Mouse (Mus musculus) kidney, postnatal 36 days (tissue): ENCODE measurements at regions not wholly inside any gene's neighbourhood (a gene's known extent, or its start where the extent isn't known, plus 50 kb on each side); places are given as distances from the start of the nearest gene placed in this dataset.

Experiments used
- DNase-seq, 2 experiments: peaks; one replicate each; pipeline ENCODE4 v3.0.0; 2021 to 2022; ENCODE audit warnings: mixed read lengths in 2 of 2

GRCm38 (mm10) chr11:19145991-19146390 is 127.2 kb upstream of the Meis1 start:
- peak in 1 of 2 experiments; percentile 56 for DNase-seq

GRCm38 (mm10) chr11:19151026-19151425 is 132.2 kb upstream of the Meis1 start:
- DNase-seq, result no peak

- DNase-seq, result no peak
Observed at GRCm38 (mm10) chr11:19153714-19154113, 134.9 kb upstream of the Meis1 start.

GRCm38 (mm10) chr11:19154813-19155616 is 136.2 kb upstream of the Meis1 start:
- no peak for DNase-seq

GRCm38 (mm10) chr11:19155617-19155983 is 136.8 kb upstream of the Meis1 start:
- DNase-seq, result no peak

GRCm38 (mm10) chr11:19160227-19160626 is 141.4 kb upstream of the Meis1 start:
- DNase-seq, result no peak

- DNase-seq, result no peak
Observed at GRCm38 (mm10) chr11:19160669-19161068, 141.9 kb upstream of the Meis1 start.

GRCm38 (mm10) chr11:19170938-19171337 is 152.2 kb upstream of the Meis1 start:
- no peak for DNase-seq

GRCm38 (mm10) chr11:19174305-19175017 is 155.7 kb upstream of the Meis1 start:
- no peak for DNase-seq

GRCm38 (mm10) chr11:19179290-19179689 is 160.5 kb upstream of the Meis1 start:
- no peak for DNase-seq

- DNase-seq, result peak in 1 of 2 experiments; percentile 6
Observed at GRCm38 (mm10) chr11:19189778-19190177, 171.0 kb upstream of the Meis1 start.

GRCm38 (mm10) chr11:19194464-19194863 is 175.7 kb upstream of the Meis1 start:
- no peak for DNase-seq

GRCm38 (mm10) chr11:19197790-19198189 is 179.0 kb upstream of the Meis1 start:
- DNase-seq, result no peak

GRCm38 (mm10) chr11:19202602-19203517 is 184.1 kb upstream of the Meis1 start:
- no peak for DNase-seq

- no peak for DNase-seq
Observed at GRCm38 (mm10) chr11:19203518-19203900, 184.7 kb upstream of the Meis1 start.

GRCm38 (mm10) chr11:19203968-19204367 is 185.2 kb upstream of the Meis1 start:
- peak; percentile 53 to 82 for DNase-seq

GRCm38 (mm10) chr11:19204521-19204920 is 185.7 kb upstream of the Meis1 start:
- peak; percentile 15 to 32 for DNase-seq

- no peak for DNase-seq
Observed at GRCm38 (mm10) chr11:19205174-19205573, 186.4 kb upstream of the Meis1 start.

- DNase-seq, result no peak
Observed at GRCm38 (mm10) chr11:19219476-19219875, 200.7 kb upstream of the Meis1 start.

GRCm38 (mm10) chr11:19221442-19221841 is 202.7 kb upstream of the Meis1 start:
- no peak for DNase-seq

GRCm38 (mm10) chr11:19226756-19227155 is 208.0 kb upstream of the Meis1 start:
- DNase-seq, result no peak

- no peak for DNase-seq
Observed at GRCm38 (mm10) chr11:19227716-19228115, 208.9 kb upstream of the Meis1 start.
